Mouse (Mus musculus): ENCODE results near the gene Htra3.

- TF ChIP-seq POLR2A (IDR thresholded peaks at IDR 0.05; ENCODE audit: borderline replicate concordance, insufficient read depth, low read length) (no peak), CTCF (IDR thresholded peaks at IDR 0.05; ENCODE audit: borderline replicate concordance, insufficient read depth, low read depth, low read length) (no peak)
These were observed 39.8 kb upstream of the Htra3 start for GRCm38 (mm10) chr5:35719343-35719742.
